Mouse (Mus musculus) limb, embryonic 14.5 days (tissue): ENCODE data around the gene Thap4. TPM values are rescaled to one million over a fixed set of nuclear protein-coding genes. Genes with fewer than 3 reads are reported as not detected.

Source experiments
- ATAC-seq: fragments of 200-750 bp; cut with Nextera tagmentation; 2 replicates; pipeline ENCODE4 v1.8.0; 2017; ENCODE audit warnings: low read depth, moderate number of reproducible peaks, moderate TSS enrichment; ENCODE audit not compliant: low FRiP score
- DNase-seq: peaks from one replicate; pipeline ENCODE4 v3.0.0-alpha.2; 2015; ENCODE audit warnings: low spot score
- H3K27ac ChIP-seq: fragments of 300-500 bp; sonication (generic); replicated peaks from 2 replicates; pipeline ENCODE4 v1.5.1; 2014; ENCODE audit warnings: low read depth, mild to moderate bottlenecking, low read length, moderate library complexity, mixed read lengths
- H3K27me3 ChIP-seq: fragments of 300-500 bp; sonication (generic); 2 replicates; pipeline ENCODE4 v1.6.1; 2014; ENCODE audit warnings: low read length, mixed read lengths; ENCODE audit not compliant: control insufficient read depth, insufficient read depth
- H3K36me3 ChIP-seq: fragments of 300-500 bp; sonication (generic); 2 replicates; pipeline ENCODE4 v1.6.1; 2014; ENCODE audit warnings: mild to moderate bottlenecking, low read length, moderate library complexity, mixed read lengths; ENCODE audit not compliant: control insufficient read depth, insufficient read depth
- H3K4me1 ChIP-seq: fragments of 300-500 bp; sonication (generic); 2 replicates; pipeline ENCODE4 v1.6.1; 2014; ENCODE audit warnings: antibody characterized with exemption, low read length, mixed read lengths; ENCODE audit not compliant: control insufficient read depth, insufficient read depth
- H3K4me2 ChIP-seq: fragments of 300-500 bp; sonication (generic); replicated peaks from 2 replicates; pipeline ENCODE4 v1.6.1; 2014; ENCODE audit warnings: low read depth, mild to moderate bottlenecking, low read length, moderate library complexity; ENCODE audit not compliant: severe bottlenecking
- H3K4me3 ChIP-seq: fragments of 300-500 bp; sonication (generic); replicated peaks from 2 replicates; pipeline ENCODE4 v1.5.1; 2014; ENCODE audit warnings: low read length
- H3K9ac ChIP-seq: fragments of 300-500 bp; sonication (generic); 2 replicates; pipeline ENCODE4 v1.6.1; 2014; ENCODE audit warnings: mild to moderate bottlenecking, low read depth, low read length, moderate library complexity; ENCODE audit not compliant: severe bottlenecking
- H3K9me3 ChIP-seq: fragments of 300-500 bp; sonication (generic); 2 replicates; pipeline ENCODE4 v1.6.1; 2016; ENCODE audit warnings: low read length; ENCODE audit not compliant: control insufficient read depth
- POLR2A ChIP-seq: fragments of 200-500 bp; IDR thresholded peaks from 2 replicates; pipeline ENCODE4 v1.8.0; 2012; ENCODE audit warnings: inconsistent platforms, mild to moderate bottlenecking, moderate library complexity, borderline replicate concordance; ENCODE audit not compliant: insufficient read depth, insufficient read length; ENCODE audit errors: extremely low read depth
- WGBS: fragments of 180-500 bp; shearing (Covaris S2); extraction: QIAGEN DNeasy Blood & Tissue Kit; methylation state at CpG from one replicate; pipeline ENCODE4 v1.1.7; 2014; 5-methylcytosine and 5-hydroxymethylcytosine counted together
- polyA plus RNA-seq, 2 experiments: library from polyadenylated mRNA; depleted of rRNA in 1 of 2; stranded (reverse) in 1 of 2; unstranded in 1 of 2; fragments of >200 nt; fragmentation: Nextera tagmentation in 1 of 2; extraction: Ambion mirVana in 1 of 2; gene quantifications; 2 replicates each; pipeline versions ENCODE4 v1.2.1 to v1.2.3; 2012 to 2014

Thap4 gene
- polyA plus RNA-seq, 2 experiments, result 52.3 to 59.4 TPM

DNA sequence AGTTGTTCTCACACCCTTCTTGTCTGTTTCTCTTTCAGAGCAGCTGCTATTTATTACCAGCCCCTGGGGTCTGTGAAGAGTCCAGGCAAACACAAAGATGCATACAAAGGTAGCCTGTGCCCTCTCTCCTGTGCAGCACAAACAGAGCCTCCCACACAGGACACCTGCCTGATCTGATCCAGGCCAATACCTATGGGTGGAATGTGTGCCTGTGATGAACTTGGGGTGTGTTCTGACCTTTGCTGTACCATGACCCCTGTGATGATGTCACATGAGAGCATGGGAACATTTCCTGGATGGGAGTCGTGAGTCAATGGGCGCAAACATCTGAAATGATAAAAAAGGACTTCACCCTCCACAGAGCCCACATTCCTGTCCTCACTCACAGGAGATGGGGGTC lies 99.9 kb downstream of the Thap4 start:
- no peak overlapping the region for H3K4me3 ChIP-seq

DNA sequence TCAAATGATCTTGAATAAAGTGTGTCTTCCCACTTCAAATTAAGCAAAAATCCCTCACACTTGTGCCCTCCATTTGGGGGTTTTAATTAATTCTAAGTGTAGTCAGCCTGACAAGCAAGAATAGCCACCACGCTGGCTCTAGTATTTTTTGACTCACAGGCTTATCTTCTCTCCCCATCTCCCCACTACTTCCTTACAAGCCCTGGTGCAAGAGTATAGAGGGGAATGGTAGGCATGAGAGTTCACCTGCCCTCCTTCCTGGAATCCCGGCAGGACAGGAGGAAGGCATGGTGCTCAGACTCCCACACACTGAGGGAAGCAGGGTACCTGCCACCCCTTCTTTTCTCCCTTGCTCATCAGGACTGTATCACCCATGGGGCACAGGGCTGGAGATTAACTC lies 100.4 kb downstream of the Thap4 start:
- ATAC-seq, result no peak
- Histone ChIP-seq H3K4me3 (no peak overlapping the region), H3K9ac (no peak overlapping the region), H3K27ac (no peak overlapping the region), H3K36me3 (no peaks in the 10 kb centered on the region), H3K27me3 (no peaks in the 10 kb centered on the region), H3K4me2 (no peak overlapping the region), H3K4me1 (no peaks in the 10 kb centered on the region), H3K9me3 (no peaks in the 10 kb centered on the region)
- no peak for DNase-seq
- no peak for TF ChIP-seq POLR2A
- WGBS, result 40% methylated on average over 2 of the region's 2 CpGs

More for the DNA sequence above, 99.9 kb downstream of the Thap4 start:
- H3K27me3 ChIP-seq, result no peaks in the 10 kb centered on the region
- no peak for TF ChIP-seq POLR2A
- WGBS, result 84% methylated on average over 2 of the region's 2 CpGs
- H3K27ac ChIP-seq, result no peak overlapping the region
- no peaks in the 10 kb centered on the region for H3K4me1 ChIP-seq
- DNase-seq, result no peak
- ATAC-seq, result no peak
- no peak overlapping the region for H3K4me2 ChIP-seq
- H3K9me3 ChIP-seq, result no peaks in the 10 kb centered on the region
- H3K36me3 ChIP-seq, result no peaks in the 10 kb centered on the region
- no peak overlapping the region for H3K9ac ChIP-seq

Other genes starting within 250 kb of the Thap4 start
- gene Farp2, start 242.8 kb downstream of the Thap4 start, polyA plus RNA-seq (2012; rRNA removed), result 8.7 and 9.3 TPM in 2 replicates
- 7.5 and 9.2 TPM in 2 replicates for gene Farp2, start 242.8 kb downstream of the Thap4 start, polyA plus RNA-seq (2014; fragmentation: Nextera tagmentation; extraction: Ambion mirVana)
- gene Stk25, start 96.2 kb downstream of the Thap4 start, polyA plus RNA-seq (2012; rRNA removed), result 248 and 275 TPM in 2 replicates
- gene Stk25, start 96.2 kb downstream of the Thap4 start, polyA plus RNA-seq (2014; fragmentation: Nextera tagmentation; extraction: Ambion mirVana), result 204 and 217 TPM in 2 replicates
- 19.2 and 24.6 TPM in 2 replicates for gene Bok, start 69.2 kb downstream of the Thap4 start, polyA plus RNA-seq (2012; rRNA removed)
- 31.6 and 34.9 TPM in 2 replicates for gene Bok, start 69.2 kb downstream of the Thap4 start, polyA plus RNA-seq (2014; fragmentation: Nextera tagmentation; extraction: Ambion mirVana)
- 59.1 and 77.8 TPM in 2 replicates for gene Atg4b, start 3.4 kb downstream of the Thap4 start, polyA plus RNA-seq (2012; rRNA removed)
- 81.8 and 94.0 TPM in 2 replicates for gene Atg4b, start 3.4 kb downstream of the Thap4 start, polyA plus RNA-seq (2014; fragmentation: Nextera tagmentation; extraction: Ambion mirVana)
- 279 and 285 TPM in 2 replicates for gene Dtymk, start 47.1 kb upstream of the Thap4 start, polyA plus RNA-seq (2012; rRNA removed)
- 234 and 246 TPM in 2 replicates for gene Dtymk, start 47.1 kb upstream of the Thap4 start, polyA plus RNA-seq (2014; fragmentation: Nextera tagmentation; extraction: Ambion mirVana)
- 14.1 and 15.1 TPM in 2 replicates for gene Ing5, start 49.1 kb upstream of the Thap4 start, polyA plus RNA-seq (2012; rRNA removed)
- 9.9 and 11.7 TPM in 2 replicates for gene Ing5, start 49.1 kb upstream of the Thap4 start, polyA plus RNA-seq (2014; fragmentation: Nextera tagmentation; extraction: Ambion mirVana)
- 25.1 and 34.0 TPM in 2 replicates for gene D2hgdh, start 70.0 kb upstream of the Thap4 start, polyA plus RNA-seq (2012; rRNA removed)
- gene D2hgdh, start 70.0 kb upstream of the Thap4 start, polyA plus RNA-seq (2014; fragmentation: Nextera tagmentation; extraction: Ambion mirVana), result 11.2 and 13.2 TPM in 2 replicates
- 0.23 and 0.54 TPM in 2 replicates for gene Gal3st2, start 106.4 kb upstream of the Thap4 start, polyA plus RNA-seq (2012; rRNA removed)
- gene Gal3st2, start 106.4 kb upstream of the Thap4 start, polyA plus RNA-seq (2014; fragmentation: Nextera tagmentation; extraction: Ambion mirVana), result 0.08 TPM in 1 of 2 replicates, not detected in the other
- 0.18 and 0.50 TPM in 2 replicates for gene Gal3st2b, start 163.4 kb upstream of the Thap4 start, polyA plus RNA-seq (2012; rRNA removed)
- gene Gal3st2b, start 163.4 kb upstream of the Thap4 start, polyA plus RNA-seq (2014; fragmentation: Nextera tagmentation; extraction: Ambion mirVana), result 0.14 TPM in 1 of 2 replicates, not detected in the other
- gene Gal3st2c, start 235.6 kb upstream of the Thap4 start, polyA plus RNA-seq (2012; rRNA removed), result under 0.01 TPM in 1 of 2 replicates, not detected in the other
- not detected in 2 replicates for gene Gal3st2c, start 235.6 kb upstream of the Thap4 start, polyA plus RNA-seq (2014; fragmentation: Nextera tagmentation; extraction: Ambion mirVana)